Mouse (Mus musculus) ES-Bruce4 (cell line): ENCODE results near the gene Sept1. TPM values are rescaled to one million over a fixed set of nuclear protein-coding genes. Genes with fewer than 3 reads are reported as not detected.
"Not testable (repeated sequence)": the region's sequence is repeated elsewhere in the genome, so short reads cannot be mapped to it uniquely, and the experiment has no call there.

Experiments
- H3K27ac ChIP-seq: 2 replicates; pipeline ENCODE4 v1.5.1; 2012; ENCODE audit warnings: low read length, inconsistent platforms; ENCODE audit not compliant: insufficient read depth
- H3K27me3 ChIP-seq: 2 replicates; pipeline ENCODE4 v1.6.1; 2012; ENCODE audit warnings: mild to moderate bottlenecking, low read length, inconsistent platforms; ENCODE audit not compliant: control insufficient read depth, poor library complexity, insufficient read depth, severe bottlenecking
- H3K36me3 ChIP-seq: 2 replicates; pipeline ENCODE4 v1.6.1; 2012; ENCODE audit warnings: inconsistent platforms, mild to moderate bottlenecking, low read length, moderate library complexity; ENCODE audit not compliant: control insufficient read depth, poor library complexity, insufficient read depth, severe bottlenecking
- H3K4me1 ChIP-seq: one replicate; pipeline ENCODE4 v1.8.1; 2011; ENCODE audit warnings: low read length; ENCODE audit not compliant: control insufficient read depth, insufficient read depth
- H3K4me3 ChIP-seq: 2 replicates; pipeline ENCODE4 v1.5.1; 2011; ENCODE audit warnings: low read depth, mild to moderate bottlenecking, low read length
- H3K9ac ChIP-seq: 2 replicates; pipeline ENCODE4 v1.6.1; 2012; ENCODE audit warnings: low read depth, mild to moderate bottlenecking, inconsistent platforms; ENCODE audit not compliant: poor library complexity, severe bottlenecking
- H3K9me3 ChIP-seq: replicated peaks from 2 replicates; pipeline ENCODE4 v1.6.1; 2012; ENCODE audit warnings: mild to moderate bottlenecking, low read length, inconsistent platforms; ENCODE audit not compliant: control insufficient read depth, poor library complexity, insufficient read depth, severe bottlenecking
- CTCF ChIP-seq: IDR thresholded peaks from one replicate; pipeline ENCODE4 v1.8.1; 2011; ENCODE audit warnings: low read depth, low read length
- EP300 ChIP-seq: IDR thresholded peaks from 2 replicates; pipeline ENCODE4 v1.6.1; 2011; ENCODE audit warnings: low read depth, low read length; ENCODE audit not compliant: insufficient read depth
- POLR2A ChIP-seq: IDR thresholded peaks from one replicate; pipeline ENCODE4 v1.8.1; 2011; ENCODE audit warnings: low read length; ENCODE audit not compliant: insufficient read depth
- polyA plus RNA-seq: library from polyadenylated mRNA; stranded (reverse); fragments of >200 nt; gene quantifications from 2 replicates; pipeline ENCODE4 v1.2.4, GENCODE M21; 2011; ENCODE audit warnings: low read depth; ENCODE audit not compliant: missing spikeins, insufficient read depth, insufficient read length

The Sept1 gene
- polyA plus RNA-seq, 1 experiment, result 210 TPM

DNA sequence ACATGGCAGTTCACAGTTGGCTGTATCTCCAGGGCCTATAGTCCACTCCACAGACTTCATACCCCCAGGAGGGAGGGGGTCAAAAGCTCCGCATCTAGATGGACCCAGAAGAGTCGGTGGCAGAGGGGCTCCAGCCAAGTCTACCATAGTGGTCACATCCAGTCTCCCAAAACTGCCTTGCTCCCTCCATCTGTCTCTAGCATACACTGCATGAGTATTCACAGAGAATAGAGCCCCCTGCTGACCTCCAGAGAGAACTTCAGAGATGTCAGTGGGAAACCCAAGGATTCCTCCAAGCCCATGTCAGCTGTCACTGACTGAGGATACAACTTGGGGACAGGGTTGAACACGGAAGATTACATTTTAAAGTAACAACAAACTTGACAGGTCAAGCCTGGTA is 47.3 kb downstream of the Sept1 start:
- H3K4me1 ChIP-seq, result peaks cover 2% of the 10 kb centered on the region
- no peak overlapping the region for H3K27ac ChIP-seq
- H3K9ac ChIP-seq, result no peak overlapping the region
- no peaks in the 10 kb centered on the region for H3K9me3 ChIP-seq
- no peaks in the 10 kb centered on the region for H3K27me3 ChIP-seq
- no peaks in the 10 kb centered on the region for H3K36me3 ChIP-seq
- TF ChIP-seq EP300, result no peak
- peak; percentile 16 for TF ChIP-seq CTCF
- no peak for TF ChIP-seq POLR2A
- no peak overlapping the region for H3K4me3 ChIP-seq

DNA sequence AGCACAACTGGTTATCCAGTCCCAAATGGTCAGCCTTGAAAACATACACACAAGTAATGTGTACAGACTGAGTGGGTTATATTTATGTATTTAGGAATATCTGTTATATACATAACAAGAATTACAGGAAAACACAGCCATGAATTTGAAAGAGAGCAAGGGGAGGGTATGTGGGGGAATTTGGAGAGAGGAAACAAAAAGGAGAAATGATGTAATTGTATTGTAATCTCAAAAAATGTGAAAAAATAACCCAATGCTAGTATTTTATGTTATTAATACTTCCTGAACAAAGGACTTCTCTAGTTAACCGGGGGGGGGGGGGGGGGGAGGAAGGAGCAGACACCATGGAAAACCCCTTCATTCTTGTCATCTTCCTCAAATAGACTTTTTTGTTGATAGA is 48.2 kb downstream of the Sept1 start:
- Histone ChIP-seq H3K27ac (no peak overlapping the region), H3K4me3 (no peak overlapping the region), H3K4me1 (peaks cover 2% of the 10 kb centered on the region), H3K9ac (no peak overlapping the region), H3K36me3 (no peaks in the 10 kb centered on the region), H3K27me3 (no peaks in the 10 kb centered on the region), H3K9me3 (no peaks in the 10 kb centered on the region)
- no peak for TF ChIP-seq EP300
- TF ChIP-seq POLR2A, result no peak
- no peak for TF ChIP-seq CTCF

DNA sequence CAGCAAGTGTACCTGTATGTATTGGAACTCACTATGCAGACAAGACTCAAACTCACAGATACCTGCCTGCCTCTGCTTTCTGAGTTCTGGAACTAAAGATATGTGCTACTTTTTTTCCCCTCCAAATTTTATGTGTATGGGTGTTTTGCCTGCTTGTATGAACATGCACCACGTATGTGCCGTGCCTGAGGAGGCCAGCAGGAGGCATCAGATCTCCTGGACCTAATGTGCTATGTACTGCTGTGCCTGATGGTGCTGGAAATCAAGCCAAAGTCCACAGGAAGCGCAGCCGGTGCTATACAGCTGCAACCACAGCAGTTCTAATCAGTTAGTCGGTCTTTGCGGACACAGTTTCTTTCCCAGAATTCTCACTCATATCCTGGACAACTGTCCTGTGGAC is 49.1 kb downstream of the Sept1 start:
- Histone ChIP-seq H3K9ac (no peak overlapping the region), H3K4me3 (no peak overlapping the region), H3K4me1 (peaks cover 2% of the 10 kb centered on the region), H3K27ac (no peak overlapping the region), H3K27me3 (no peaks in the 10 kb centered on the region), H3K9me3 (no peaks in the 10 kb centered on the region), H3K36me3 (no peaks in the 10 kb centered on the region)
- TF ChIP-seq CTCF (peak; percentile 79), EP300 (peak; percentile 52; the same call in 1 of the 2 replicates), POLR2A (no peak)

DNA sequence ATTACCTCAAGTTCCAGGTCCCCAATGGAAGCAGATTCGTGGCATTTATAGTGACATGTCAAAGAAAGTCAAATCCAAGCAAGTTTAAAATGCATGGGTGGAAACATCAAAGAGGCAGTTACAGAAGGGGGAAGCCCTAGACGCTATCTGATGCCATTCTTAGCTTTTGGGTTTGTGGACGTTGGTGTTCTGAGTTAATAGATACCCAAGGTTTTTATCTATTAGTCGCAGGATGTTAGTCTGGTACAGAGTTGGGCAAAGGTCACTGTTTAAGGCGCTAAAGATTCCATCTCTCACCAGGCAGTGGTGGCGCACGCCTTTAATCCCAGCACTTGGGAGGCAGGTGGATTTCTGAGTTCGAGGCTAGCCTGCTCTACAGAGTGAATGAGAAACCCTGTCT is 49.6 kb downstream of the Sept1 start:
- TF ChIP-seq CTCF (no peak), POLR2A (no peak)
- Histone ChIP-seq H3K27ac (no peak overlapping the region), H3K4me3 (no peak overlapping the region), H3K4me1 (peaks cover 2% of the 10 kb centered on the region), H3K9ac (no peak overlapping the region), H3K27me3 (no peaks in the 10 kb centered on the region), H3K9me3 (no peaks in the 10 kb centered on the region), H3K36me3 (no peaks in the 10 kb centered on the region)

DNA sequence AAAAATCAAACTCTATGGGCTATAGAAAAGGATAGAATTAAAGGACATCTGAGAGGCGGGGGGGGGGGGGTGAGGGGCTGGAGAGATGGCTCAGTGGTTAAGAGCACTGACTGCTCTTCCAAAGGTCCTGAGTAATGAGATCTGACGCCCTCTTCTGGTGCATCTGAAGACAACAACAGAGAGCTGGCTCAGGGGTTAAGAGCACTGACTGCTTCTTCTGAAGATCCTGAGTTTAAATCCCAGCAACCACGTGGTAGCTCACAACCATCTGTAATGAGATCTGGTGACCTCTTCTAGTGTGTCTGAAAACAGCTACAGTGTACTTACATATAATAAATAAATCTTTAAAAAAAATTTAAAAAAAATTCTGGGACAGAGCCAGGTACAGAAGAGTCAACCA is 51.2 kb downstream of the Sept1 start:
- H3K9ac ChIP-seq, H3K36me3 ChIP-seq, H3K4me1 ChIP-seq, H3K27me3 ChIP-seq, H3K9me3 ChIP-seq, H3K4me3 ChIP-seq, H3K27ac ChIP-seq: not testable (repeated sequence)
- peak; percentile 13 for TF ChIP-seq CTCF

DNA sequence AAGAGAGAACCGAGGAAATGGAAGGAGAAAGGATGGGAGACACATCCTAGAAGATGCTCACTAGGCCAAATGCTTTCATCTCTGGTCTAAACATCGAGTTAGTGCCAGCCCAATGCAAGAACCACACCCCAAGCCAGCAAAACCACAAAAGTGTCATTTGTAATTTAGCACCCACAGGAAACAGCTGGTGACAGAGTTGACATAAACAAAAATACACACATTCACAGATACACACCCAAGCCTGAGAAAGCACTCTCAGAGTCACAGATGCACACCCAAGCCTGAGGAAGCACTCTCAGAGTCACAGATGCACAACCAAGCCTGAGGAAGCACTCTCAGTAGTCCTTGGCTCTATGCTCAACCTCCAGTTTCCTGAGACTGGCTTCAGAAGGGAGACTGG is 52.1 kb downstream of the Sept1 start:
- TF ChIP-seq EP300 (no peak), CTCF (no peak), POLR2A (no peak)
- Histone ChIP-seq H3K36me3 (no peaks in the 10 kb centered on the region), H3K27ac (no peak overlapping the region), H3K27me3 (no peaks in the 10 kb centered on the region), H3K4me3 (no peak overlapping the region), H3K4me1 (peaks cover 2% of the 10 kb centered on the region), H3K9me3 (no peaks in the 10 kb centered on the region), H3K9ac (no peak overlapping the region)

DNA sequence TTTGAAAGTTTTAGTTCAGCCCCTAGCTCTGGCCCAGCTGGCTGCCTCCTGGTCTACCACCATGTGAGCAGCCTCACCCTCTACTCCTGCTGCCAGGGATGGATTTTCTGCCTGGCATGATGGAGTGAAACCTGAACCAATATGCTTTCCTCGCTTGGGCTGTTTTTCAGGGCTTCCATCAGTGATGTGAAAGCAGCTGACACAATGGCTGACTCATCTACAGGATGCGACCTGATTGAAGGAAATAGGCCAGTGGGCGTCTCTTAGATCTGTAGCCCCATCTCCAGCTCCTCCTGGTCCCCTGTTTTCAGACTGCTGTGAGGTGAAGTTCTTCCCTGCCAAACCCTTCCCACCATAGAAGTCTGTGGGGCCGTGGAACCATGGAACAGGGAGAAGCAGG is 56.0 kb downstream of the Sept1 start:
- no peaks in the 10 kb centered on the region for H3K27me3 ChIP-seq
- no peaks in the 10 kb centered on the region for H3K36me3 ChIP-seq
- no peak overlapping the region for H3K9ac ChIP-seq
- TF ChIP-seq EP300 (no peak), CTCF (no peak), POLR2A (no peak)
- H3K4me1 ChIP-seq, result no peaks in the 10 kb centered on the region
- no peak overlapping the region for H3K4me3 ChIP-seq
- no peaks in the 10 kb centered on the region for H3K9me3 ChIP-seq
- H3K27ac ChIP-seq, result no peak overlapping the region
